Mouse (Mus musculus): Measurements from ENCODE around the gene Rint1.

Gene Rint1

DNA sequence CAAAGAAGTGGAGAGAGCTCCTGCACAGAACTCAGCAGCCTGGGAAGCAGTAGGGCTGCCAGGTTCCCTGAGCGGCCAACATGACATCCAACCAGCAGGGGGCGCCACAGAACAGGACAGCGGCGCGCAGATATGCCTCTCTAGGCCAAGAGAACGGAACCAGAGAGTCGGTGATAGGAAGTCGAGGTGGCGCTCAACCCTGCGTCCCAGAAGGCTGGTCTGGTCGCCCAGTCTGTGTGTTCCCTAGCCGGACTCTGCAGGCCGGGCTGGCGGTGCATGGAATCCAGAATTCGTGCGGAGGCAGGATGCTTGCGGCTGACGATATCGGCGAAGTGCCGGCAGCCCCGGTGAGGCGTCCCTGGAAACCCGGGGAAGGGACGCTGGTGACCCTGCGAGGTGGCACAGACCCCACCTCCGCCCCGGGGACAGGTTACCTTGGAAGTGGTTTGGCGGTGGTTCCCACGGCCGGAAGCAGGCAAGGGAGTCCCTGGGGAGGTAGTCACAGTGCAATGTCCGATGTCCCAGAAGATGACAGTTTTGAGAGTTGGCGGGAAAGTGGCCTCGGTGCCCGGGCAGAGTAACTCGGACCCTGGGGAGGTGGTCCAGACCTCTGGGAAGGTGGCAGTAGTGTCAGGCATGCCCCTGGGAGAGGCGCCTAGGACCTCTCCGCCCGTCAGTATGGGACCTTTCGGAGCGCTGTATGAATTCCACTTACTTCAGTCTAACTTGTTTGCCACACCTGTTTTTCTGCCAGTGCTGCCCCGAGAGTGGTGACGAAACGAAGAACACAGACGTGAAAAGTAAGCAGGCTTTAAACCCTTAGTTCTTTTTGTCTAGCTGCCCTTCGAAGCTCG, at the start of gene Rint1:
TSS of gene Rint1 (plus strand) at position 176 of the 854 bp plus-strand sequence.
- in situ Hi-C loops (cut with MboI) = no loop called here

DNA sequence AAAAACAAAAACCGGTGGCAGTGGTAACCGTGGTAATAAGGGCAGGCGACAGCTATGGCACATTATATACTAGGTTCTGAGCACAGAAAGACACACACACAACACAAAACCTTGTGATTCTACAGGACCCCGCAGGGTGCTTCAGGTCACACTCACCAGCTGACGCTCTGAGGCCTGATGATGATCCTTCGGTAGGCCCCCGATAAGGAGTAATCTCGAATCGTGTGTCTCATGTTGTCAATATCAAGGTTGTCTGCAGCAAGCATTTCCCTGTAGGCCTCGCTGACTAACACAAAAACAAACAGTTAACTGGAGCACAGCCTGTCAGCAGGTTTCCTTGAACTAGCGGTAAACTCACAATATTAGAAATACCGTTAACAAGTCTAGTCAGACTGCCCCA, 44.2 kb upstream of the Rint1 start:
- in situ Hi-C loops (cut with MboI) = no loop called here

DNA sequence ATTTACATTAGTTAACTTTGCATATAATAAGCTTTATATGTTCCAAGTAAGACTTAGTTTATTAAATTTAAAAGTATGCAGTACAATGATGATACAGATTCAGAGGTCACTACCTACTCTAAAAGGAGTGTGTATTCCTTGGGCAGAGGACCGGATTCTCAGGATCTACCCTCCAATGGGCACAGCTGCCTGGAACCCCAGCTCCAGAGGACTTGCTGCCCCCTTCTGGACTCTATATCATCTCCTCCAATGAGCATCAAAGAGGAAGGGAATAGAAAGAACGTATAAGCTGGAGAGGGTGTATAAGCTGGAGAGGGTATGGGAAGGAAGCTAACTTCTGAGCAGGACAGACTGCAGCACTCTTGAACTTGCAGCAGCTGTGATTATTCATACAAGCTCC, 37.6 kb upstream of the Rint1 start:
- in situ Hi-C loops (cut with MboI) = no loop called here

DNA sequence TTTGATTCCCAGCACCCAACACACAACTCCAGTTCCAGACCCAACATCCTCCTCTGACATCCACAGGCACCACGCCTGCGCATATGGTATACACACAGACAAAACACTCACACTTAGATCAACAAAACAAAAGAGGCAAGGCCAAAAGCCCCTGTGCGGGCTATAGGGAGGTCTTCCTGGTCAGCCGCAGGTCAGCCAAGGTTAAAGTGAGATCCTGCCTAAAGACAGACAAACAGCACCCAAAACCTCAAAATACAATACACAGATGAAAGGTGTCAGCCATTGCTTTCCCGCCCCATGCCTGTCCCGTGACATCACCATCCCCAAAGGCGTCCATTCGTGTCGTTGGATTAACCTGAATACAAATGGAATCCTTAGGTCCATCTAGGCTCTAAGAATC, 31.9 kb upstream of the Rint1 start:
- in situ Hi-C loops (cut with MboI) = no loop called here

DNA sequence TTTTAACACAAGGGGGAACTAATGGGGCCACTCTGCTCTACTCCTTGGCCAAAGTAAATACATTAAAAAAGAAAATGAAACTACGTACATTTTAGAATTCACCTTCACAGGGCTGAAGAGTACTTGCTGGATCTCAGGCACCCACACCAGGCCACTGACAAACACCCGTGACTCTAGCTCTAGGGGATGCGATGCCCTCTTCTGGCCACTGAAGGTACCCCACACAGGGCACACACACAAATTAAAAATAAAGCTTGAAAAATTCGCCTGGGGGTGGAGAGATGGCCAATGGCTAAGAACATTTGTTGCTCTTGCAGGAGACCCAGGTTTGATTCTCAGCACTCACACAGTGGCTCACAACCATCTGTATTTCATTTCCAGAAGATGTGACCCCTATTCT, 31.1 kb upstream of the Rint1 start:
- in situ Hi-C loops (cut with MboI) = no loop called here

DNA sequence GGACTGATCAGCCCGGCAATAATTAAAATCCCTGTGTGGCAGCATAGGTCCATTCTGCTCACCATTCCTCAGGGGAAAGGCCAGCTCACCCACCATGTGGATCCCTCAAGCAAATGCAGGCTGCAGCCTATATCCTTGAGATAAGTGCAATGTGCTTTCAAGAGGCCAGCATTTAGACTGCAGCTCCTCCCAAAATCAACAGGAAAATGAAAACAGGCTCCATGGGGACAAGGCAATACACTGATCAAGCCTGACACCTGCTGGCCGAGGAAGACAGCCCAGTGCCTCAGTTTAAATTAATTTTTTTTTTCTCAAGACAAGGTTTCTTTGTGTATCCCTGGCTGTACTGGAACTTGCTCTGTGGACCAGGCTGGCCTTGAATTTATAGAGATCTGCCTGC, 28.9 kb upstream of the Rint1 start:
- in situ Hi-C loops (cut with MboI) = no loop called here

DNA sequence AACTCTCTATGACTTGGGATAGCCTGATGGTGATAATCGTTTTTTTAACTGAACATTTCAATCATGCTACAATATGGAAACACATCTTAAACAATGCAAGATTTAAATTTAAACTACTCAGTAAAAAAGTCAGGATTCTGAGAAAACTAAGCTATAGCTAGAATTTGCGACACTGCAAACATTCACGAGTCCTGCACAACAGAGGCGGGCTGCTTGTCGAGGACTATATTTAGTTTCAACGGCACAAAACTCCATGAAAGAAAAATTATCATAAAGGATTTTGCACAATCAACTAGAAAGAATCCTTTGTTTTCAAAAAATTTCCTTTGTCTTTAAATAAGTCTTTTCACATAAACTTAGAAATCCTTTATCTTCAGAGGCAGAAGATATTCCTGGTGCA, 25.0 kb upstream of the Rint1 start:
- in situ Hi-C loops (cut with MboI) = no loop called here

DNA sequence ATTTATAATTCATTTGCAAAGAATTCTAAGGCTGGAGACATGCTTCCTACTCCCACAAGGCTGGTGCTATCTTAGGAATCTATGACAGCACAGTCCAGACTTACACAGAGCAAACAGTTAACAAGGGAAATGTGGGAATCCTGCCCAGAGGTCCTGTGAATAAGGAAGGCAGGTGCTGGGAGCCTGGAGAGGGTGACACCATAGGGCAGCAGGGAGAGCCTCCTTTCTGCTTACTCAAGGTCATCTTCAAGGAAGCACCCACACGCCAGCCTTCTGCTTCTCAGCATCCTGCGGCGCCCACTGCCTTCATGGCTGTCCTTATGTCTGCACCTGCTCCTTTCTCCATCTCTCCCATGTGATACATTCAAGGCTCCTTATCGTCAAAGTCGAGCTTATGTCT, 23.0 kb upstream of the Rint1 start:
- in situ Hi-C loops (cut with MboI) = no loop called here

DNA sequence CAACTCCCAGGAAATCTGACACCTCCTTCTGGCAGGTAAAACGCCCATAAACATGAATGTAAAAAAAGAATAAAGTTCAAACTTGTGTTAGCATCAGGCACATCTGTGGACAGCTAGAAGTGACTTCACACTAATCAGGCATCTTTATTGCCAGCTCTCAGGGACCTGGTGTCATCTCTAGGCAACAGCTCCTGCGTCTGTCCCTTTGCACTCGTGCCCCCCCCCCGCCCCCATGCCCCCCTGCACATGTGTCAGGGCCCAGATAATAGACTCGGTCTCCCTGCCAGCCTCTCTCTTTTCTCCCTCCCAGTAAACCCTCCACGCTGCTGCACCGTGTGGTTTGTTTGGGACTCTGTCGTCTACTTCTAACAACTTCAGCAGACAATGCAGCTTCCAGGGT, 16.4 kb upstream of the Rint1 start:
- in situ Hi-C loops (cut with MboI) = no loop called here

DNA sequence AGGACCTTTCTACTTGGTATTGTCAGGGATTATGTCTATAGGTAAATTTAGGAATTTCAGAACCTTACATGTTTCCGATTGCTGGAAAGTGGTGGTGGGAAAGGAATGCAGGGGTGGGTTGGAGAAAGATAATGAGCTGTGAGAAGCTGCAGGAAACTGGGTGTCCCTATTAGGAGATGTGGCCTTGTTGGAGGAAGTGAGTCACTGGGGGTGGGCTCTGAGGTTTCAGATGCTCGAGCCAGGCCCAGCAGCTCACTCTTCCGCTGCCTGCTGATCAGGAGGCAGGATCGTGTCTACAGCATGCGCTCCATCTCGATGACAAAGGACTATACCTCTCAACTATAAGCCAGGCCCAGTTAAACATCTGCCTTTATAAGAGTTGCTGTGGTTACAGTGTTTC, 13.3 kb upstream of the Rint1 start:
- in situ Hi-C loops (cut with MboI) = no loop called here

DNA sequence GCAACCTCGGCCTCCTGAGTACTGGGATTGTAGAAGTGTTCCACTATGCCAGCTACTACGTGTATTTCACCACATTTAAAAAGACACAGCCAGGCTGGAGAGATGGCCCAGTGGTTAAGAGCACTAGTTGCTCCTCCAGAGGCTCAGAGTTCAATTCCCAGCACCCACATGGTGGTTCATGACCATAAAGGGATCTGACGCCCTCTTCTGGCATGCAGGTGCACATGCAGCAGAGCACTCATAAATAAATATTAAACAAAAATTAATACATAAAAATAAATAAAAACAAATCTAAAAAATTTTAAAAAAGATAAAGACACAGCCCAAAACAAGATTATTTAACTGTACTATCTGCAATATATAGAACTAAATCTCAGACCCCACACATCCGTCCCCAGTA, 7.0 kb upstream of the Rint1 start:
- in situ Hi-C loops (cut with MboI) = no loop called here

DNA sequence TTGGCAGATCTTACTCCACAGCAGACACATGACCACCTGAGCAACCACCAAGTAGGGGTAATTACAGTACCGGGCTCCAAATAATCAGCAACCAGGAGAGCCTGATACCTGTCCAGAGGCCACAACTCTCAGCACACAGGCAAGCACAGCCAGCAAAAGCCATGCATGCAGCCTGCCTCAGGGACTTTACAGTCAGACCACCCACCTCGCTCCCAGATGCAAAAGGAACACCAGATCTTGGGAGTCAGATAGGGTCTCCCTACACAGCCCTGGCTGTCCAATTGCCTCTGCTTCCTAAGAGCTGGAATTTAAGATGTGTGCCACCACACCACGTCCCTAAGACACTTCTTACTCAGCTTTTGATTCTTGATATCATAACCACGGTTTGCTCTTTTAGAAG, 6.3 kb upstream of the Rint1 start:
- in situ Hi-C loops (cut with MboI) = no loop called here

DNA sequence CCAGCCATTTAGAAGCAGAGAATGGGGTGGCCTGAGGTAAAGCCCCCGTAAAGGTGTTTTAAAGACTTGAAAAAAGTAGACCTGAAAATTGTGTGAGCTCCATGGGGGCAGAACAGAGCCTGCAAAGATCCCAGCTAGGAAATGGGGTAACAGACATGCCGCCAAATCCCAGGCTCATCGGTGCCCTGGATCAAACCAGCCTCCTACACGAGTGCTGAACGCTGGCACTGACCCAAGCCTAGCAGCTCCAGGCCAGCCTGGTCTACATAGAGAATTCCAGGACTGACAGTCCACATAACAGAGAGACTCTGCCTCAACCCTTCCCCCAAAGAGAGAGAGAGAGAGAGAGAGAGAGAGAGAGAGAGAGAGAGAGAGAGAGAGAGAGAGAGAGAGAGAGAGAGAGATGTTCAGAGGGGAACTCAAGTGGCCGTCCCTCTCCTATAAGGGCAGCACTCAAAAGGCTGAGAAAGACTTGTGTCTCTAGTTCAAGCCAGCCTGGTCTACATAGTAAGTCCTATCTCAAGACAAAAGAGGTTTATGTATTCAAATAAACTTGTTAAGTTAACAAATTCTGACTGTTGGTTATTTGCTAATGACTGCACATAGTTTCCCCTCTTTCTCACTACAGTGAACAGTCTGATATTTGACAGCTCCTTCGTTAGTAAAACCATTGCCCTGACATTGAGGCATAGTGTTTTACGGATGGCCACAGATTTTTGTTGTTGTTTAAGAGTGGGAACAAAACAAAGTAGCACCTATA, 5.3 kb upstream of the Rint1 start:
- in situ Hi-C loops (cut with MboI) = no loop called here

DNA sequence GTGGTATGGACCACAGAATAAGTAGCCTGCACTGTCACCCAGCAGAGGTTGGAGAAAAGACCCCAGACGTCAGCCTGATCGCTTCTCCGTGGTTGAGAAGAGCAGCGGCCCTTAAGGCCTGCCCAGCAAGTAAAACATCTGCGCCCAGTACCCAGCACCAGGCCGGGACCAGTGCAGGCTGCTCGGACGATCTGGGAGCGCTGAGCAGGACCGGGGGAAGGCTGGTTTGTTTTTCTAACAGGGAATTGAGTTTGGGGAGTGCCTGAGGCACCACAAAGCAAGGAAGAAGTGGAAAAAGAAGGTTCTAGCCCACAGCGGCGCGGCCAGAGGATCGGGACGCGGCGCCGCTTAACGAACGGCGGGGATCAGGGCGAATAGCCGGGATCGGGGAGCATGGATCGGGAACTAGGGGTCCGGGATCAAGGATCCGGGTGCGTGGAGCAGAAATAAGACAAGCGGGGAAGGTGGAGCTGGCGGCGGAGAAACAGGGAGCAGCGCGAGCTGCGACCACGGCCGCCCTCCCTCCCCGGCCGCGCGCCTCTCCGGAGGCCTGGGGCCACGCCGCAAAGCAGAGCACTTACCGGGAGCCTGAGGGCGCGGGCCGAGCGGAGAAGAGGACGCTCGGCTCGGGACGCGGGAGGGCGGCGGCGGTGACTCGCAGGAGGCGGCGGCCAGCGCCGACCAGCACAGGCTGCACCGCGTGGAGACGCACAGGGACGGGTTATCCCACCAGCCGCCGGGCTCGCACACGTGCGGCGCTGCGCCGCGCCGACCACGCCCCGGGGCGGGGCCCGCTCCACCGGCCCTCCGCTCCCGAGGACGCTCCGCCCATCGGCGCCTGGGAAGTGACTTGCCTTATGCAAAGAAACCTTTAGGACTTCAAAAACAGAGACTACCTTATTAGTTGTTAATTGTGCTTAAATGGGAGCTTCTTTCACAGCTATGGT, 4.3 kb upstream of the Rint1 start, which contains the start of gene Pus7:
TSS of gene Pus7 (minus strand) at position 781 of the 947 bp plus-strand sequence.
- in situ Hi-C loops (cut with MboI) = no loop called here

DNA sequence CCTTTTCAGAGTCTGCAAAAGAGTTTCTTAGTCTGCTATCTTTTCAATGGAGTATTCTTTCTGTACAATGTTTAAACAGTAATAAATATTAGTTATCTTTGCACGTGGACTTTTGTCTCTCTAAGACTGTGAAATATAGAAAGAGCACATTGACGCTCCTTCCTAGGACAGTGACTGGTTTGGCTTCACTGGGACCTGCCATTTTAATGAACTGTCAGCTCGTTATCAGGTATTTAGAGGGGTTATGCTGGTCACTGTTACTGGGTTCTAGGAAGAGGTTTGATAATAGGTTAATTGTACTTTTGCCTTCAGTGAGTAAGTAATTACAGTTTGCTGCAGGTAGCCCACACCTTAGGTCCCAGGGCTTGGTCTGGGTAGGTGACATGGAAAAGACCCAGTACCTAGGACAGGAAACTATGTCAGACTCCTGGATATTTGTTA, 899 bp downstream of the Rint1 start:
- in situ Hi-C loops (cut with MboI) = no loop called here

DNA sequence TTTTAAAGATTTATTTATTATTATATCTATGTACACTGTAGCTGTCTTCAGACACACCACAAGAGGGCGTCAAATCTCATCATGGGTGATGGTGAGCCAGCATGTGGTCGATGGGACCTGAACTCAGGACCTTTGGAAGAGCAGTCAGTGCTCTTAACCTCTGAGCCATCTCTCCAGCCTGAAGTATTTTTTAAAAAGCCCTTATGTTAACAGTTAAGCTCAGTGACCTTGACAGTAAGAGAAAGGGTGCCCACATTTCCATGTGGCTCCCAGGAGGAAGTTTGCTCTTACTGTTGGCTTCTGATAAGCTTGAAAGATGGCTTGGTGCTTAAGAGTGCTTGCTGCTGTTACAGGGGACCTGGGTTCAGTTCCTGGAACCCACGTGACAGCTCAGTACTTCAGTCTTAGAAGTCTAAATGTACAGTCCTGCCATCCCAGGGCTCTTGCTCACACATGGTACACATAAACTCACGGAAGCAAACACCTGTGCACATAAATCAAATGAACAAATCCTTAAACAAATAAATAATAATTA, 1.6 kb downstream of the Rint1 start:
- in situ Hi-C loops (cut with MboI) = no loop called here

DNA sequence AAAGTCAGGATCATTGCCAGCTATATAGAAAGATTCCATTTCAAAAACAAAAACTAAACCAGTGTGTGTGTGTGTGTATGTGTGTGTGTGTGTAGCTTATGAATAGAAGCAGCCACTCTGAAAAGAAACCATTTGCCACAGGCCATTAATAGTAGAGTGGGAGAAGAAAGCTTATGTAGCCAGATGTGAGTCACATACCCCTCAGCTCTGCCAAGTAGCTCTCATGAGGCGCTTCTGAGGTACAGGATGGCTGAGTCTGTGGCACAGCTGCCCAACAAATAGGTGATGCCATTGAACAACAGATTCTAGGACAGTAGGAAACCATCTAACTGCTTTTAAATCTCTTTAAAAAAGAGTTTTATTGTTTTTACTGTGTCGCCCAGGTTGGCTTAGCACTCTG, 5.2 kb downstream of the Rint1 start:
- in situ Hi-C loops (cut with MboI) = no loop called here

DNA sequence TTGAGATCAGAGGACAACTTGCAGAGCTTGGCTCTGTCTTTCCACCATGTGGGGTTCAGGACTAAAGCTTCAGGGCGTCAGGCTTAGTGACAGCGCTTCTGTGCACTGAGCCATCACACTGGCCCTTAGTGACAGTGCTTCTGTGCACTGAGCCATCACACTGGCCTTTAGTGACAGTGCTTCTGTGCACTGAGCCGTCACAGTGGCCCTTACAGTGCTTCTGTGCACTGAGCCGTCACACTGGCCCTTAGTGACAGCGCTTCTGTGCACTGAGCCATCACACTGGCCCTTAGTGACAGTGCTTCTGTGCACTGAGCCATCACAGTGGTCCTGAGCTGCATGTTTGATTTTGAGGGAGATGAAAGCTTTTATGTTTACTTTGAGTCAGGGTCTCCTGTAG, 27.3 kb downstream of the Rint1 start:
- in situ Hi-C loops (cut with MboI) = no loop called here

DNA sequence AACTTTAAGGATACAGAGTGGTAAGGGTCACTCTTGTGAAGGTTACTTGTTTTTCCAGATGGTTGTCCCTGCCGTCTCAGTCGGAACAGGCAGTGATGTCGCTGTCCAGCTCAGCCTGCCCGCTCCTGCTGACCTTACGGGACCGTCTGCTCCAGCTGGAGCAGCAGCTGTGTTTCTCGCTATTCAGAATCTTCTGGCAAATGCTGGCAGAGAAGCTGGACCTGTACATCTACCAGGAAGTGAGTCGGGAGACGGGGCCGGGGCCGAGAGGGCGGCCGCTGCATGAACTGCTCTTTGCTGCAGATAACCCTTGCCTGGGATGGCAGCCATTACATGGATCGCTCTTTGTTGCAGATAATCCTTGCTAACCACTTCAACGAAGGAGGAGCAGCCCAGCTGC, 29.2 kb downstream of the Rint1 start:
- in situ Hi-C loops (cut with MboI) = no loop called here

DNA sequence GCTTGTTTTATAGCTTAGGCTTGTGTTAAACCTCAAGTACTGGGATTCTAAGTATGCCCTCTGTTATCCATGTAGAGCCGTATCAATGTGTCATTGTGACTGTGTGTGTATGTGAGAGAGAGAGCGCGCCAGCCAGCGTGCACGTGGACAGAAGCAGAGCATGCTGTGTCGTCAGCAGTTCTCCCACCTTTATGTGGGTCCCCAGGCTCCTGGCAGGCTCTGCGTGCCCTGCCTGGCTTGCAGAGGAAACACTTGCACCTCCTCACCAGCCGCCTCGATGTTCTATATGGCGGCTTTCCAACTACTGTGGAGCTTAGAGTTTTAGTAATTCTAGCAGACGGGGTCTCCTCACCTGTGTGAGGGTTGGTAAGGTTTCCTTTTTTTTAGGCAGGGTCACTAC, 34.8 kb downstream of the Rint1 start:
- in situ Hi-C loops (cut with MboI) = no loop called here

DNA sequence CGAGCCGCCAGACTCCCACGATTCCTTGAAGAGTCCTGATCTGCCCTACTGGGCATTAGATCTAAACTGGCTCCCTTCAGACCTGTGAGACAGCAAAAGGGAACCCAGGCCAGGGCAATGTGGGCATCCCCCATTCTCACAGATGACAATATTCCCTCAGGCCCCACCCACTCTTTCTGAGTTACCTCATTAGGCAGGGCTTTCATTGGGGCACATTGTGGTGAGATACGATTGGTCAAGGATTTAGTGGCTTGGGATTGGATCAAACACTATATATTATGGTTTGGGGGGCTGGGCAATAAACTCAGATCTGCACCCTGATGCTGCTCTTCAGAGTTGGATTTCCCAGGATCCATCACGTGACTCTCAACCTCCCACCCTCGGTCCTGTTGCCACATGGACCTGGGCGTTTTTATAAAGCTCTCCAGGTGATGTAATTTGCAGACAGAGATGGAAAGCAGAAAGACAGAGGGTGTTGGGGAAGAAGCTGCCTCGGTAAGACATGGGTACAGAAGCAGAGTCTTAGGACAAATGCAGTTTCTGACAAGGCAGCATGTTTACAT, 36.7 kb downstream of the Rint1 start:
- in situ Hi-C loops (cut with MboI) = no loop called here
